Mouse (Mus musculus) heart, postnatal 36 days (tissue): Measurements from ENCODE around the gene Polr3e. TPM values are rescaled to one million over a fixed set of nuclear protein-coding genes. Genes with fewer than 3 reads are reported as not detected.

Experiments
- DNase-seq, 2 experiments: peaks; one replicate each; pipeline ENCODE4 v3.0.0; 2021 to 2022
- intact Hi-C: fragments of 180-260 bp; cut with DNase I; formaldehyde crosslinking; loops from one replicate; pipeline ENCODE4 v1.15.1; 2025
- total RNA-seq, 2 experiments: library from RNA; stranded (reverse); gene quantifications; 2 replicates each; pipeline ENCODE4 v1.2.3; 2021

Polr3e gene
- 10 to 100 TPM in 1 of 2 experiments, 1 to 10 TPM in 1; 8.2 to 10.5 TPM for total RNA-seq

DNA sequence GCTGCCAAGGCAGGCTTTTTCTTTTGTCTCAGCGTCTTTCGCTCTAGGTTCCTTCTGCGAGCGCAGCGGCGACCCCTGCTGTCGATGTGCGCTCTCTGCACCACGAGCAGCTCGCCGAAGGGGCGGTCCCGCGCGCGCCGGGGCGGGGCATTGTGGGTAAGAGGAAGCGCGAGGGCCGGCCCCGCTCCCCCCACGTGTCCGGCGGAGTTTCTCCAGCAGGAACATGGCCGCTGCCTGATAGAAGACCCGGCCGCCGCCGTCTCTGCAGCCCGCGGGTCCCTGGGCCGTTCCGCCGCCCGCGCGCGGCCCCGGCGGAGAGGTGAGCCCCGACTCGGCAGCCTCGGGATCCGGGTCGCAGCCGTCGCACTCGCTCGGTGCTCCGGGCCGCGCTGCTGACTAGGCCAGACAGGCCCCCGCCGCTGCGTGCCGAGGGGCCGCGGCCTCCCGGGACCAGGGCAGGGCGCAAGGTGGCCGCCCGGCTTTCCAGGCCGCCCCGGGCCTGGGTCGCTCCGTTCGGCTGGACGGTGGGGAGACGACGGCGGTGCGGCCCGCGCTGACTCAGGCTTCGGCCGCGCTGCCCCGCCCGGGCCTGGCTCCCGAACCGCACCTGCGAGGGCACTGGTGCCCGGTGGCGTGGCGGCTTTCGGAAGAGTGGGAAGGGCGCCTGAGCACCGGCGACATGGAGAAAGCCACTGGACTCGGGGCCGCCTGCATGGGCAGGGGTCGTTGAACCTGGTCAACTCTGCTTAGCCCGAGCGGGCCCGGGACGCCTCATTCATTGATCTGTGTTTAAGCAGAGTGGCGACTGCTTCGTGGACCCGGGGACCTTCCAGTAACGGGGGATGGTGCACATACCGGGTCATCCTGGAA, at the start of gene Polr3e:
Gene Polr3e, plus strand, starts transcription at position 153 of the 870 bp plus-strand sequence.
- DNase-seq: peak; percentile 100
- intact Hi-C loops: loop anchor here (1.0 to 10.0 kb wide), 4 partner anchors 83 to 281 kb away; partner anchors contain the start of genes Mosmo and Uqcrc2

DNA sequence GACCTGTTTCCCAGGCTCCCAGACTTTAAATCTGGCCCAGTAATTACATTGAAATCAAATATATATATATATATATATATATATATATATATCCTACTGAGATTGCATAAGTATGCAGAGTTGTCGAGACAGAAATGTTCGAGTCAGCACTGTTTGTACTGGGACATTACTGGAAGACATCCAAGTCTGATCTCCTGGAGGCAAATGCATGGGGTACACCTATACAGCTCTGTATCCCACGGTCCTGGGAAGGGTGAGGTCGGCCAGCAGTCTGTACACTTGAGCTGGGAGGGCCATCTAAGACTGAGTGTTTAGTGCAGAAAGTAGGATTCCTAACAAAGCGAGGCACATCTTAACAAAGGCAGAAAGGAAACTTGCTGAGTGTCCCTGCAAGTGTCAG, 47.7 kb upstream of the Polr3e start:
- intact Hi-C loops: no loop called here
- no peak for DNase-seq

DNA sequence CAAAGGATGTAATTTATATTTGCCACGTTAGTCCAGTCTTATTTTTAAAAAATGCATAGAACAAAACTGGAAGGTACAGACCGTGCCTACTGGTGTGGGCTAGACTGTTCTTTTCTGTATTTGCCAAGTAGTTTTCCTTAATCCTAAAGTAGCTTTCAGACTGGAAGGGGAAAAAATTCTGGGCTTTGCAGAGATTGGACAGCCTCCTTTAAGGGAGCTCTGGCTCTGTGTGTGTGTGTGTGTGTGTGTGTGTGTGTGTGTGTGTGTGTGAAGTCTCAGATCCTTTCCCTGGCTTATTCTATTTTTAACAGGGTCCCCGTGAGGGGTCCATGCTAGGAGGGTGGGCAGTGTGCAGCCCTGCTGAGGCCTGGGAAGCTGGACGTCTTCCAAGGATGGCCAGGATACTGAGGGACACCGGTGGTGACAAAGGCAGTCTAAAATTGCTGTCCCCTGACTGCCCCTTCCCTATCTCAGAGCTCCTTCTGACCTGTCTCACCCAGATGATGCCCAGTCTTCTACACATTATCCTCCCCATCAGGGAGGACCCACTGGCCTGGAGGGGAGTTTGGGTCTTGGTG, 47.0 kb upstream of the Polr3e start:
- intact Hi-C loops: no loop called here
- no peak for DNase-seq

DNA sequence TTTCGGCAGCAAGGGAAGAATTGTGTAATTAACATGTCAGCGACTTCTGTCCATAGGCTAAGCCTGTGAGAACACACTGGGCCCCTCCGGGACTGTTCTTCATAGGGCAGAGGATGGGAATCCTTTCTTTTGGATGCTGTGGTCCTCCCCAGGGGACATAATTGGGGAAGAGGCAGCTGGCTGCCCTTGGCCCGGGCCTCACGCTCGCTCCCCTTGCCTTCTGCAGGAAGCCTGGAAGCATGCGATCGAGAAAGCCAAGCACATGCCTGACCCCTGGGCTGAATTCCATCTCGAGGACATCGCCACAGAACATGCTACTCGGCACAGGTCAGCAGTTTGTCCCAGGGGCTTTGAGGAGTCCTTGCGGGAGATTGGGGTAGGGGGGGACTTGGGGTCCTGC, 44.5 kb upstream of the Polr3e start:
- DNase-seq: no peak
- intact Hi-C loops: no loop called here

DNA sequence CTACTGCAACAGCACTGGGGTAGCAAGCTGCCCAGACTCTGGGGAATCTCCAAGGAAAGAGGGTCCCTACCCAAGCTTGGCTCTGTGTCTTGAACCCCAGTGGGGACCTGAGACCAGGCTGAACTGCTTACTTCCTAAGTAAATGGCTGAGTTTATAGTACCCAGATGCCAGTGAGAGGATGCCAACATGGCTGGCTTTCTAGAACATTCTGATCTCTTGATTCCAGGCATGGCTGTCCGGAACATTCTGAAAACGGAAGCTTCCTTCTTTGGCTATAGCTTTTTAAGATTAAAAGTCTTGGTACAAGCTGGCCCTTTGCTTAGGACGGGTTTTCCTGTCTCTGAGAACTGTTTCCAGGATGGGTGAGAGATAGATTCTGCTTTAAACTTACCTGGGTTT, 43.5 kb upstream of the Polr3e start:
- DNase-seq: no peak
- intact Hi-C loops: no loop called here

DNA sequence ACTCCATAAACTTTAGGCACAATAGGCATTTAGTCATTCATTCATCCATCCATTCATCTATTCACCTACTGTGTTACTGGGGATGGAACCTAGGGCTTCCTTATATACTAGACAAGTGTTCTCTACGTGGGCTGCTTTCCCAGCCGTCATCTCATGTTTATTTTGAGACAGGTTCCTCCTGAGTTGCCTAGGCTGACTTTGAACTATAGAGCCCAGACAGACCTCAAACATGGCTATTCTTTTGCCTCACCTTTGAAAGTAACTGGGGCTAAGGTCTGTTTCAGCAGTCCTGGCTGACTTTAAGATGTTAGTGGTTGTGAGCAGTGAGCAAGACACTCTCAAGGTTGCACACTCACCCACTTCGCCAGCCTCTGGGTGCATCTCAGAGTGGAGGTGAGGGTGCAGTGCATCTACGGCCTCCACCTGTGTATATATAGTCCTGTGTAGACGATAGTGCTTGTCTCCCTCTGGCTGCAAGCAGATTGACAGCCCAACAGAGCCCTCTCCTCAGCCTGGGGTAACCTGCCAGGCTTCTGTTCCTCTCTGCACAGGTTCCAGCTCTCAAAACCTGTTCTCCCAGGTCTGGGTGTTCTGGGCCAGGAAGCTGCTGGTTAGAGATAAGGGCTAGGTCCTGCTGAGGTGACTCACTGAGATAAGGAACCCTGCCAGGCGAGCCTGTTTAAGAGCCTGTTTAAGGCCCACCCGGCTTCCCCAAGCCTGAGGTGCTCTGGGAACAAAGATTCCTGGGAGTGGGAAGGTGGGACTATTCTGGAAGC, 42.6 kb upstream of the Polr3e start:
- intact Hi-C loops: no loop called here
- no peak for DNase-seq

DNA sequence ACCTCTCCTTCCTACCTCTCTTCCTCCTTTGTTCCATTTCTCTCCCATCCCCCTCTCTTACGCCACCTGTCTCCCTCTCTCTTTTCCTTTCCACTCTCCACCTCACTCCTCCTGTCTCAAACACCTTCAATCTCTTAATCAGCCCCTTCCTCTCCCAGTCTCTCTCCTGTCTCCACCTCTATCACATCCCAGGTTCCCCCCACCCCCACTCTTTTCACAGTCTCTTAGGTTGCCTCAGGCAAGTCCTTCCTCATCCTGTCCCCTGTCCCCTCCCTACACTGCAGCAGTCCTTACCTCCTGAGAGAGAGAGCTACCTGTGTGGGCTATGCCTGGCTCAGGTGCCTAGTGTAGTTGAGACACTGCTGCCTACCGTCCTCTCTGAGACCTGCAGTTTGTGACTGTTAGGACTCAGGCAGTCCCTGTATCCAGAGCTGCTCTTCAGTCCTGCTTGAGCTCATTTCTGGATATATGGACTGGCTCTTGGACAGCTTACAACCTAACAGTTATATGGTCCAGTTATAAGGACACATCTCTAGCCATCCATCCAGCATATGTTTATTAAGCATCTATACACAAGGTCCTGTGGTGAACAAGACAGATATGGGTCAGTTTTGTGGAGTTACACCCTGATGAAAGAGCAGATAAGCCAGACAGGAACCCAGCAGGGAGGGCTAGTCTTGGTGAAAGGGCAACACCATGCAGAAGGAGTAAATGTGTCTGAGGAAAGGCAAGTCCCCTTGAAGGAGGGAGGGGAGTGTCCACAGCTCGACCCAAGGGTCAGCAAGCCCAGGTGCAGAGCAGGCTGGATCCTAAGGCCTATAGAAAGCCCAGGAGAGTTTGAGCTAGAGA, 41.8 kb upstream of the Polr3e start:
- intact Hi-C loops: no loop called here
- DNase-seq: no peak

DNA sequence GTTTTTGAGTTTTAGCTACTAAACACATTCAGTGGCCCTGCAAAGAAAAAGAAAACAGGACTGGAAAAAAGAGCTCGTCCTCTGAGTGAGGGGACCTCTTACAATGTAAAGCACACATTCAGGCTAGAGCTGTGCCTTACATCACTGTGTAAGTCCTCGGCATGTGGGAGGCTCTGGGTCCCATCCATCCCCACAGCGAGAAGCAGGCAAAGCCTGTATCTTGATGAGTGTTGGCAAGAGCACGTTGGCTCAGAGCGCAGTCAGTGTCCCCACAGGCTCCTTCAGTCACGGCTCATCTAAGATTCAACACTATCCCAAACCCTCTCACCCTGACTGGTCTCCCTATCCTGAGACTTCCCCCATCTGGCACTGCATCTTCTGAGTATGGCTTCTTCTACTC, 39.3 kb upstream of the Polr3e start:
- intact Hi-C loops: no loop called here
- no peak for DNase-seq

DNA sequence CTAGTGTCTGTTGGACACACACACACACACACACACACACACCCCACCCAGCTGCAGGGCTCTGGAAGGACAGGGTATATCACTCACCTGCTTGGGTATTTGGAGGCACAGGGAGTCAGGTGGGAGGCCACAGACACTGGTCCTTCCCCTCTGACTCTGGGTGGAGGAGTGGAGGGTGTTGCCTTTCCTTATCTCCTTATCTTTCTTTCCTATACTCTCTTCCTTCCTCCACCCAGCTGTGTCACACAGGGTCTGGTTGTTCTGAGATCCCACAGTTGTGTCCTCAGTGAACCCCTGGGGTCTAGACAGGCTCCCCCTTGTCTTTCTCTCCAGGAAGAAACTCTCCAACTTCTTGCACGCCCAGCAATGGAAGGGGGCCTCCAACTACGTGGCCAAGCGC, 37.6 kb upstream of the Polr3e start:
- intact Hi-C loops: loop anchor here (5.0 kb wide), 1 partner anchor 38 kb away; the partner anchor contains the start of gene Eef2k
- no peak for DNase-seq

DNA sequence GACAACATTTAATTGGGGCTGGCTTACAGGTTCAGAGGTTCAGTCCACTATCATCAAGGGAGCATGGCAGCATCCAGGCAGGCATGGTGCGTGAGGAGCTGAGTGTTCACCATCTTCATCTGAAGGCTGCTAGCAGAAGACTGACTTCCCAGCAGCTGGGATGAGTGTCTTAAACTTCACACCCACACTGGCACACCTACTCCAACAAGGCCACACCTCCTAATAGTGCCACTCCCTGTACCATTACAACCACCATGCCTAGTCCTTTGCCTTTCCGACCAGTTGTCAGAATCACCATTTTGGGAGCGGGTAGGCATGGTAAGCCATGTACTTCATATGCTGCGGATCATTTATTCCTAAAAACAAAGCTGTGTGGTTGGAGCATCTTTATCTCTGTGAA, 36.8 kb upstream of the Polr3e start:
- no peak for DNase-seq
- intact Hi-C loops: loop anchor here (5.0 kb wide), 1 partner anchor 38 kb away; the partner anchor contains the start of gene Eef2k

DNA sequence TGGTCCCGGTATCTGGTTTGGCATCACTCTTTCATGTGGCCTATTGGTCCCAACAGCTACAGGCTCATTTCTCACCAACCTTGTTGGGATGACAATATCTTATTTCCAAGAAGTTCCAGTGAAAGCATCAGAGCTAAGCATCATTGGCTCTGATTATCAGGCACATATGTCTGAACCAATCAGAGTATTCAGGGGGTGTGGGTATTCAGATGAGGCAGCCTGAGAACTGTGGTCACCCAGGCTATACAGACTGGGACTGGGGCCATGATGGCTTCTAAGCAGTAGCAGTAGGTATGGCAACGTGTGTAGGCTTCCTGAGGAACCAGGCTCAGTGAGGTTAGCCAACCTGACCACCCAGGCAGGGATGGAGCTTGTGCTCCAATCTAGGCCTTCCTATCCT, 36.1 kb upstream of the Polr3e start:
- no peak for DNase-seq
- intact Hi-C loops: loop anchor here (5.0 kb wide), 1 partner anchor 39 kb away; the partner anchor contains the start of gene Eef2k

DNA sequence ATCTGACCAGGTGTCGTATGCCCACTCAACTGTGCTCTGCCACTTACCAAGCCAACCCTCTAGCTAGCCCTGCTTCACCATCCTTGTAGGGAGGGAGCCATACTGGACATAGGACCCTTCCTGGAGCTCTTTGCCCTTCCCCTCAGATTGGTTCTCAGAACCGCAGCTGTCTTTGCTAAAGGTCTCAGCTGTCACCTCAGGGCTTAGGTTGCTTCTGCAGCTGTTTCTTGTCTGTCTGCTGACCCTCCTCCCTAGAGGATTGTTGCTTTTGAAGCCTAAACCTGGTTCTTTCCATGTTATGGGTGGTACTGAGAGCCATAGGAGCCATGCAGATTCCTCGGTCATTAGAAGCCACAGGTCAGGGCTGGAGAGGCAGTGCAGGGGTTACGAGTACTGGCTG, 34.9 kb upstream of the Polr3e start:
- intact Hi-C loops: loop anchor here (5.0 kb wide), 1 partner anchor 40 kb away; the partner anchor contains the start of gene Eef2k
- no peak for DNase-seq

DNA sequence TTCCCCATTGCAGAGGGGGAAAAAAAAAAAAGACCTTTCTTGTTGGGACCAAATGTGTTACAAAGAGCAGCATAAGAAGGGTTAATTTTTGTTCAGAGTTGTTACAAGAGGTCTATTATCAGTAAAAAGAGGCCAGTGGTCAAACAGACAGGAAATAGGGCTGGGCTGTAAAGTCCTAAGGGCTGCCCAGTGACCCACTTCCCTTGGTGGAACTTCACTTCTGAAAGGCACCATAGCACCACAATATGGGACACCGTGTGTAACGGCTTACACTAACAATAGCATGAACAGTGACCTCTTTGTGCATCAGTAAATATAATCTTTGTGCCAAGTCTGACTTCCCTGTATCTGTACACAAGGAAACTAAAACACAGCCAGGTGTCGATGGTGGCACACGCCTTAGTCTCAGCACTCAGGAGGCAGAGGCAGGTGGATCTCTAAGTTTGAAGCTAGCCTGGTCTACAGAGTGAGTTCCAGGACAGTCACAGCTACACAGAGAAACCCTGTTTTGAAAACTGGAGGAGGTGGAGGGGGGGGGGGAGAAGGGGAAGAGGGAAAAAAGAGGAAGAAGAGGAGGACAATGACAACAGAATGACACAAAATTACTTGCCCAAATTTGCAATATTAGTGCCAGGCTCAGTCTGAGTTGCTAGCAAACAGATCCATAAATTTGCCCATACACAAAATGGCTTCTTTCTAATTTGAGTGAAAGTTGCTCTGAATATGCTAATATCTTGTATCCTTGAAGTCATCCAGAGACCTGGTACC, 33.8 kb upstream of the Polr3e start:
- intact Hi-C loops: loop anchor here (5.0 kb wide), 1 partner anchor 41 kb away; the partner anchor contains the start of gene Eef2k
- no peak for DNase-seq

DNA sequence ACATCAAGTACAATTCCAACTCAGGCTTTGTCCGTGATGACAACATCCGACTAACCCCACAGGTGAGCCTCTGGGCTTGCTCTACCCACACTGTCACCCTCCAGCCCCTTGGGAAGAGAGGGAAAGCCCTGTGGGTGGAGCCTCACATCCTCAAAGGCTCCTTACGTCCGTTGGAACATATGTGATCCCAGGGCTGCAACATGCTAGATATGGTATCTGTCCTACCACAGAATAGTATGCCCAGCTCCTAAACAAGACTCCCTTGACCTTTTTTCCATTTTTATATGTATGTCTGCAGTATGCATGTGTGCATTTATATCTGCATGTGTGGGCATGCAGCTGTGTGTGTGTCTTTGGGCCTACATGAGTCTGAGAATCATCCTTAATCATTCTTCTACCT, 32.8 kb upstream of the Polr3e start:
- DNase-seq: no peak
- intact Hi-C loops: loop anchor here (5.0 kb wide), 1 partner anchor 42 kb away; the partner anchor contains the start of gene Eef2k

DNA sequence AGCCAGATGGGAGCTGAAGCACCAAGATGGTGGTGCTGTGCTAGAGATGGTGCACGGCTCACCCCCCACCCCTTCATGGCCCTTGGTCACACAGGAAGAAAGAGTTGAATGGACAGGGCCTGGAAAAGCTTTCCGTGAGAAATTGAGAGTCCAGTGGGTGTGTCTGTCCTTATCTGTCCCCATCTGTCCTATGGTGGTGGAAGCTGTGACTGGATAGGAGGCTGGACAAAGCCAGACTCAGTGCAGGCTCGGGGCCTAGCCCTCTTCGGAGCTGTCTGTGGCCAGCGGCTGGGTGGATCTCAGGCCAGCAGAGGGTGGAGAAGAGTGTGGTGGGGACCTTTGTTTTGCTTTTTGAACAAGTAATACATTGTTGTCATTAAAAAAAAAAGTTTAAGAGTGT, 24.4 kb upstream of the Polr3e start:
- no peak for DNase-seq
- intact Hi-C loops: no loop called here

DNA sequence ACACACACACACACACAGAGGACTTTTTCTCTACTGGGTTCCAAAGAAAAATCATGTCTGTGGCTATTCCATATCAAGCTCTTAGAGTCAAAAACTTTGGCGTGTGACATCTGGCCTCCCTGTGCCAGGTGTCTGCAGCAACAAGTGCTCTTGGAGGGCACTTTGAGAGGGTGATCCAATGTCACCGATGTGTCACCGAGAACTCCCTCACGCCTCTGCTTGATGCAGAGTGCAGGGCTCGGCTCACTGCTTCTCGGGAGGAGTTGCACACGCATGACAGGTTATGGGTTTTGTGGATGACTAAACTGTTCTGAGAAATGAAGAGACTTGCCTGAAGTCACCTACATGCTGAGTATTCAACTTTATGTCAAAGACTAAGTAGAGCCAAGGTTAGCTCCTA, 20.5 kb upstream of the Polr3e start:
- intact Hi-C loops: loop anchor here (5.0 kb wide), 1 partner anchor 55 kb away; the partner anchor contains the start of gene Eef2k
- no peak for DNase-seq

DNA sequence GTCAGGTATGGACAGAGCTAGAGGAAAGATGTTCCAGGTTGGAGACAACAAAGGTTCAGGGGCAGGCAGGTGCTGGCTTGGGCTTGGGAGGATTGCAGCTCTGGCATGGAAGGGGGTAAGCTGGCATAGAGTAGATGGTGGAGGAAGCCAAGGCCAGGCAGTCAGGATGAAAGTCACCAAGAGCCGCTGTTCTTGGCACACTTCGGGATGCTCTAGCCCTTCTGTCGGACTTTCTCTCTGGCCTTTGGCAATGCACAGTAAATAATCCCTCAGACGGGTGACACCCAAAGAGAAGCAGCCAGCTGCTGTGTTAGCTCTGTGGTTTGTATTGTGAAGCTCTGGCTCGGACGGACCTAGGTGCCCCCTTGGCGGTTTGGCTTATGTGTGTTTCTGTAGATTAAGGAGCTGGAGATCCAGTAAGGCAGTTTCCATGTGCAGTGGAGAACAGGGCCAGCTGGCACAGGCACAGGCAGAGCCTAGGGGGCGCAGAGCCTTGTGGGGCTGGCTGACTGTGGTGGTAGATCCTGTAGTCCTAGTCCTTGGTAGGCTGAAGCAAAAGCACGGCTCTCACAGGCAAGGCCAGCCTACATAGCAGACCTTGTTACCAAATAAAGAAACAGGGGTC, 19.7 kb upstream of the Polr3e start:
- DNase-seq: no peak
- intact Hi-C loops: loop anchor here (5.0 kb wide), 1 partner anchor 56 kb away; the partner anchor contains the start of gene Eef2k

DNA sequence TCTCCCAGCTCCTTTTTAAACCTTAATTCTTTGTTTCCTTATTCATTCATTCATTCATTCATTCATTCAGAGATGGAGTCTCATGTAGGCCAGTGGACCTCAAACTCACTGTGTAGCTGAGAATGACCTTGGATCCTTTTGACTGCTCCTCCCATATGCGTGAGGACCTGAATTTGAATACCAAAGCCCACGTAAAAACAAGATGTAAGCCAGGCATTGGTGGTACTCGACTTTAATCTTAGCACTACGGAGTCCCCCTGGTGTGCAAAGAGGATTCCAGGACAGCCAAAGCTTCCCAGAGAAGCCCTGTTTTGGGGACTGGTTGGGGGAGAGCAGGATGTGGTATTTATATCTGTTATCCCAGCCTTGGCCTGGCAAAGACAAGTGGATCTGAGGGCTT, 17.4 kb upstream of the Polr3e start:
- intact Hi-C loops: no loop called here
- DNase-seq: no peak

DNA sequence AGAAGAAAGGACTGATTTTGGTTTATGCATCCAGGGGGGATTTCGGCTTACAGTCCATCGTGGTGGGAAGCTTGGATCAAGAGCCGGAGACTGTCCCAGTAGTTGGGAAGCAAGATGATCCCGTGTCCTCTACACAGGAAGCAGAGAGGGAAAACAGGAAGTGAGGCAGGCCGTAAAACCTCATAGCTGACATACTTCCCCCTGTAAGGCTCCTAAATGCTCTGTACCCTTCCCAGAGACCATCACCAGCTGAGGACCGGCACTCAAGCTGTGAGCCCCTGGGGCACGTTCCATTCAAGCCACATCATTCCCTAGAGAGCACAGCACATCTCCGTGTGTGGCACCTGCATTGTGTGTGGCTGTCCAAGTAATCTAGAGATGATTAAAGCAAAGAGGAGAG, 15.8 kb upstream of the Polr3e start:
- intact Hi-C loops: no loop called here
- DNase-seq: no peak
